Mouse (Mus musculus) regulatory T cell (primary cell): ENCODE data around the gene Sh3bp1.

ENCODE experiments used
- in situ Hi-C: fragments of 300-600 bp; cut with MboI, MseI; formaldehyde crosslinking; loops from one replicate; pipeline ENCODE4 v1.15.1; 2025; ENCODE audit warnings: high pct_unique_total_duplicates

Sh3bp1 gene

DNA sequence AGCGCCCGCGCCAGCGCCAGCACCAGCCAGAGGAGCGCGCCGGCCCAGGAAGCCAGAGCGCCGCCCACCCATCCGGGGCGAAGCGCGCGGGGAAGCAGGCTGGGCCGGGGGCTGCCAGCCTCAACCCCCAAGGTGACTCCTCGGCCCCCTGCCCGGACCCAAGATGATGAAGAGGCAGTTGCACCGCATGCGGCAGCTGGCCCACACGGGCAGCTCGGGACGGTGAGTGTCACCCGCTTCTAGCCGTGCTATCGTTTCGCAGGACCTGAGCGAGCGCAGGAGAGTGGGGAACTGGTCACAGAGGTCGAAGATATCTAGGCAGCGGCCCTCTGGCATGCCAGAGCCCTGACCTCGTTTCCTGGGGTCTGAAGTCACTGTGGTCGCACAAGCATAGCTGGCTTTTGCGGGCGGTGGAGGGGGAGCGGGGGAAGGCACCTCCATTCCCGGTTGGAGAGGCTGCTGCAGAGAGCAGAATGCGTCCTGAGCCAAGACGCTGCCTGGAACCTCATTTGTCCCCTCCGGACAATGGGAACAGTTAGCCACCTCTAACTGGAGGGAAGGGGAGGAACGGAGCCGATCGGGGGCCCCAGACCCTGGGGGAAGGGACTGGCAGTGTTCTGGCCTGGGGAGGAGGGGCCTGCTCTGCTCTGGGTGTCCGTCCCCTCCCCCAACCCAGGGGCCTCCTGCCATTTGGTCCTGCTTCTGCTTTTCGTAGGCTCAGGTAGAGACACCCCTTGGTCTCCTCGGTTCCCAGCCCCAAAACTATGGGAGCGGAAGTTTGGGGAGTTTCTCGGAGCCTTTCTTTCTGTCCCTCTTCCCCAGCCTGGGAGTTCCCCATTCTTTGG is at the start of gene Sh3bp1:
Sh3bp1 (plus strand) TSS at position 29 of the 845 bp plus-strand sequence.
- in situ Hi-C loops: loop anchor here (25.0 kb wide), 1 partner anchor 1113 kb away; no protein-coding TSS in a partner anchor

DNA sequence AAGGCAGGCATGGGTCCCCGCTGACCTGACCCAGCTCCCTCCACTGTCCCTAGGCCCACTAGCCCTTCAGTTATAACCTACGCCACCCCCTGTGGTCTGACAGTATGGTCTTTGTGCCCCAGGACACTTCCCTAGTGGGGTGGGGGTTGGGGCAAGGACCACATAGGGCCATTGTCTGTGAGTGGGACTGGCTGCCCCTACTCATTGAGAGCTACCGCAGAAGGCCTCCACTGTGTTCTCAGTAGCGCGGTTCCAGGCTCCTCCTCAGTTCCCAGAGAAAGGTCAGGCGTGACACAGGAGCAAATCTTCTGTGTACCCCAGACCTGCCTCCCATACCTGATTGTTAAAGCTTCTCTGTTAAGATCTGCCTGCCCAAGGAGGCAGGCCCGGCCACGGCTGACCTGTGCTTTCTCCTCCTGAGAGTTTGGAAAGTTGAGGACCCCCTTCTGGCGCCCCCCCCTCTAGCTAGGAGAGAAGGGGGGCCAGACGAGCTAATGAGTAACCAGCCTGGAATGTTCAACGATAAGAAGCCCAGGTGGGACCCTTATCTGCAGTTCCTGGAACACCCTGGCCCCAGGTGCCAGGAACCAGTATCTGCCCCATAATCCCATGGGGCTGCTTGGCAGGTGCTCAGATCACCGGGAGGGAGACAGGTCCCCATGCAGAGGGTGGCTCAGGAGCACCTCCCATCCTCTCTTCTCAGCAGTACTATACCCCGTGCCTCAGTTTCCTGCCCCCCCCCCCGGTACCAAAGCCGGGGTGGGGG is 49.3 kb upstream of the Sh3bp1 start:
- in situ Hi-C loops: no loop called here

DNA sequence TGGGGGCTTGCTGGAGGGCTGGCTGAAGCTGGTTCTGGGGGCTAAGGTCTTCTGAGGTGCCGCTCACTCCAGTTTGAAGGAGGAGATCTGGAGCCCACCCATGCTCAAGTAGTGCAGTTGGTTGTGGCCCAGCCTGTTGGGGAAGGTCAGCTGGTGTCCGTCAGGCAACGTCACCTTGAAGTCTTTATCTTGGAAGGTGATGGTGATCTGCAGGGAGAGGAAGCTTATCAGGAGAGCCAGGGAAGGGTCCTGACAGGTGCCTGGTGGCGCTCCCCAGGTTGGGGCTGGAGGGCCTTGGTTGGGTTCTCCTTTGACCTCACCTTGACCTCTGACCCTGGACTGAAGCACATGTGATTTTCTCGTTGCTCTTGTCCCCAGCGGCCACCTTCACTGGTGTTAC is 48.6 kb upstream of the Sh3bp1 start:
- in situ Hi-C loops: no loop called here

DNA sequence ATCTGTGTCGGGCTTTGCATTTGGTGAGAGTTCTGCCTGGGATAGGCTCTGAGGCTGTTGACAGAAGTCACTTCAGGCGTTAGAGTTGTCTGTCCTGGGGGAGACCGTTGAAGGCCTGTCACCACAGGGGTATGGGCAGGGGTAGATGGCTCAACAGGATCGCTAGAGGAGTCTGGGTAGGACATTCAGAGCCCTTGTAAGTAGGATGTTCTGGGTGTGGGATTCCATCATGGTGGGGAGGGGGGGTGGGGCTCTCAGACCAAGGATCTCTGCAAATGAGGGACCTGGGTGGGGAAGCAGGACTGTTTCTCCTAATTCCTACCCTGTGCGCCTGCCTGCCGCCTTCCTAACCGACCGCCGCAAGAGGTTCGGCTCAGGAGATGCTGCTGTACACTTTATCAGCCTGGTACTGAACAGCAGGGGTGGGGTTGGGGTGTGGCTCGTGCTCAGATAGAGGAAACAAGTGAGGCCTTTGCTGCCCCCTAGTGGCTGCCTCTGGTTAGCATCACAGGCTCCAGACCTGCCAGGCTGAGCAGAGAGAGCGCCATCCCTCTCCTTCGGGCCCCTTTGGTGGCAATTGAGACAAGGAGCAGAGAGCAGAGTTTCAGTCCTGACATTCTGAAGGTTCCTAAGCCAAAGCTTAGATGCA is 47.9 kb upstream of the Sh3bp1 start:
- in situ Hi-C loops: no loop called here

DNA sequence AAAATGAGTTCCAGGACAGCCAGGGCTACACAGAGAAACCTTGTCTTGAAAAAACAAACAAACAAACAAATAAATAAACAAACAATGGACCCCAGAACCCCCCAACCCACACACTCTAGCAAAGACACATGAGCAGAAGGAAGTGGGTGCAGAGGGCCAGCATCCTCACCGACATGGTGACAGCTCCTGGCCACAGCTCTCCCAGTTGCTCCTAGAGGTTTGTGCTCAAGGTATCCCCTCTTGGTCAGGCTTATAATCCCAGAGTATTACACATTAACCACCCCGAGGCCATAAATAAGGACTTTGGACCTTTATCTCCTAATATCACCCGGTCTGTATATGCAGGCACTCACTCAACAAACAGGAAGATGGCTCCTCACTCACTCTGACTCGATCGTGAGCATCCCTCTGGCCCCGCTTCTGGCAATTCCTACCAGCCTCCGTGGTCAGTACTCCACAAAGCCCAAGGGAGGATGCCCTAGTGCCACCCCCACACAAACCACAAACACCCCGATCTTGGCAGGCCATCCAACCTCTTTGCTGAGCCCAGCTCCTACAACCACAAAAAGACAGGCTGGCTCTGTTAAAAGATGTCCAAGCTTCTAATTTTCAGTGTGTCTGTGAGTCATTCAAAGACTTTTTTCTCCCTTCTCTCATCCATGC is 44.1 kb upstream of the Sh3bp1 start, which contains the start of gene Lgals2:
Lgals2 (minus strand) TSS at position 227 of the 663 bp plus-strand sequence.
- in situ Hi-C loops: no loop called here

DNA sequence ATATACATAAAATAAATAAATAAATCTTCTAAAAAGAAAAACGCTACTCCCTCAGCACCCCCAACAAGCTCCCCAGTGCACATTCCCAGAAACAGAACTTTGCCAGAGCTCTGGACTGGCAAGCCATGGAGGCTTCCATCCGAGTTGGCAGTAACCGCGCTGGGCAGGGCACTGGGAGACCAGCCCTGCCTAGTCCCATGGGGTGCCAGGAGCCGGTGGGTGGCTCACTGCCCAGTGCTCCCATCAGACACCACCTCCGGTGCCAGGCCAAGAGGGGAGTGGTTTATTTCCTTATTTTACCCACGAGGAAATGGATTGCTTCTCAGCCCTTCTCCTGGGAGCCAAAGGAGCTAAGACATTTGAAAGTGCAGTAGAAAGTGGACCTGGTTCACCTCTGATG is 42.6 kb upstream of the Sh3bp1 start:
- in situ Hi-C loops: no loop called here

DNA sequence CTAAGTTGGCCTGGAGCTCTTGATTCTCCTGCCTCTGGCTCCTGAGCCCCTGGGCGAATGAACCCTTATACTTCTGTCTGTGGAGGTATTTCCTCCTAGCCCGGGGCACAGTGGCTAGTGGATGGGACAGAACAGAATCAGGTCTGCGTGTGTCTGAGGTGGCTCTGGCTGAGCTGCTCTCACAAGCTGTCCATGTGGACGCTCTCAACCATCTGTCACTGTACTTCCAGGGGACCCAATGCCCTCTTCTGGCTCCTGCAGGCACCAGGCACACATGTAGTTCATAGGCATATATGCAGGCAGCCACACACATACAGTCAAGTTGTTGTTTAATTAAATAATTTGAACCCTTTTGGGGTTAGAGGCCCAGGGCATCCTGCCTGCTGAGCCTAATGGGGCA is 40.3 kb upstream of the Sh3bp1 start:
- in situ Hi-C loops: no loop called here

DNA sequence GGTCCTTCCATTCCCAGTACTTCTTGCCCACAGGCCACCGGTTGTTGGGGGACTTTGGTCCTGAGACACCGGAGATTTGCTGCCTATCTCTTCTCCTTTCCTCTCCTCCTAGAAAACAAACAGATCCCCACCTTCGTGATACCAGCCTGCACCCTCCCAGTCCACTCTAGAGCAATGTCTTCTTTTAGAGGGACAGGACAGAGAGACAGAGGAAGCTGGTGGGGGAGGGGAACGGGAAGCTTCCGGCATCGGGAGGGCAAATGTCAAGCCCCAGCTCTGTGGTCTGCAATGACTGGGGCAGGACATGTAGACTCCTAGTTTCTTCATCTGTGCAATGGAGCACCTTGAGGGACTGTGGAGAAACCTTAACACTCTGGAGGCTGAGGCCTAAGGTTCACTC is 39.9 kb upstream of the Sh3bp1 start:
- in situ Hi-C loops: no loop called here

DNA sequence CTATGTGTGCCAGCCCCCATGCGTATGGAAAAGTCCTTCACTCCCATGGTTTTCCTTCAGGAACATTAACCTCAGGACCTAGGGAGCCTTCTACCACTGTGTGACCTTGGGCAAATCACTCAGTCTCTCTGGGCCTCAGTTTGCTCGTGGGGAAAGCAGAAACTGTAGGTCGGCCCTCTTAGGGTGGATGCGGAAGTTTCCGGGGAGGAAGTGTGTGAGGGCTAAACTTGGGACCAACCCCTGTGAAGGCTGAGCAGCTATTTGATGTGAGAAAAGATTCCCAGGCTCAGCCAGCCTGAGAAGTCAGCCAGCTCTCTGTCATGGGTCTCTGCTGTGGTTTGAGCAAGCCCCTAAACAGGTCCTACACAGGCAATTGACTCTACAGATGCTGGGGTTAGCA is 37.3 kb upstream of the Sh3bp1 start:
- in situ Hi-C loops: no loop called here

DNA sequence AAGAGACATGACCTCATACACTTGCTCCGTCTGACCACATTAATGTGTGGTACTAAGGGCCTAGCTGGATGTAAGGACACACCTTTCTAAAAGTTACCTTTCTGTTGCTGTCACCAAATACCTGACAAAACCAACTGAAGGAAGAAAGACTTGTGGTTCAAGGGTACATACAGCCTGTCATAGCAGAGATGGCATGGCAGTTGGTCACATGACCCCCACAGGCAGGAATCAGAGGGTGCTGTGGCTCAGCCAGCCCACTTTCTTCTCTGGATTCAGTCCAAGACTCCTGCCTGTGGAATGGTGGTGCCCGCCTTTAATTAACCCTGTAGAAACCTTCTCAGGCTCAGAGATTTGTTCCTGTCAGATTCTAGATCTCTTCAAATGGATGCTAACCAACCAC is 36.4 kb upstream of the Sh3bp1 start:
- in situ Hi-C loops: no loop called here

DNA sequence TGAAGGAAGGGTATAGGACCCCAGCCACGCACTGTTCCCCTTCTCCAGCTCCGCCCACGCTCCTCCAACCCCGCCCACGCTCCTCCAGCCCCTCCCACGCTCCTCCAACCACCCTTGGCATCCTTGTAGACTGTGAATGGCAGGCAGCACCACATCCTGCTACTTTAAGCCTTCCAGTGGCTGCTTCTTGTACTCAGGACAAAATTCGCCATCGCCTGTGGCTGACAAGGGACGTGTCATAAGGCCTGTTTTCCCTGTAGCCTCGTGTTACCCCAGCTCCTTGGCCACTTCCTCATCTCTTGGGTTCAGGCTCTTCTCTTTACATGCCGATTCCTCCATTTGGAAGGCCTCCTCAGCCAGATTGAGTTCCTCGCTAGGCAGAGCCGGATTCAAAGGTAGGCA is 35.7 kb upstream of the Sh3bp1 start:
- in situ Hi-C loops: no loop called here

DNA sequence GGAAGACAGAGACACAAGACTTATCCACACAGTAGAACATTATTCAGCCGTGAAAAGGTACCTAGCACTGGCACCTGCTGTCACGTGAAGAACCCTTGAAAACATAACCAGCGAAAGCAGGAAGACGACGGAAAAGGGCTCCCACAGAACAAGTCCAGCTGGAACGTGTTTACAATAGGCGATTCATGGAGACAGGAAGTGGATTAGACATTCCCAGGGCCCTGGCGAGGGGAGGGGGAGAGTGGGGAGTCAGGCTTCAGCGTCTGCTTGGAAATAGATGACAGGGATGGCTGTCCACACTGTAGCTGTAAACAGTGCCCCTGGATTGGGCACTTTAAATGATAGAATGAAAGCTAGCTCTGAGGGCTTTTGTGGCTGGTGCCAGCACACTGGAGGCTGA is 31.2 kb upstream of the Sh3bp1 start:
- in situ Hi-C loops: no loop called here

DNA sequence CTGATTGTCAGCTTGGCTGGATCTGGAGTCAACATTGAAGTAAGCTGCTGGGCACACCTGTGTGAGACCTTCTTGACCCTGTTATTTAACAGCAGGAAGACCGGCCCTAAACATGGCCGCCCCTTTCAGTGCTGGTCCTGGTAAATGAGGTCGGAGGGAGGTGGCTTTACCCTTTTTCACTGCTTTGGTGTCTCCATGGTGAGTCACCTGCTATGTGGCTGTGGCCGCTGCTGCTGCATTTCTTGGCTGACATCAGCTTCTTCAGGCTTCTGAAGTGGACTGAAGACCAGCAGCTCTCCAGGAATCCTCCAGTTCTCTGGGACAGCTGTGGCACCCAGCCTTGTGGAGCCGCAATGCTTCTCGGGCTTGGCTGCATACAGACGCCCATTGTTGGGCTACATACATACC is 30.7 kb upstream of the Sh3bp1 start:
- in situ Hi-C loops: no loop called here

DNA sequence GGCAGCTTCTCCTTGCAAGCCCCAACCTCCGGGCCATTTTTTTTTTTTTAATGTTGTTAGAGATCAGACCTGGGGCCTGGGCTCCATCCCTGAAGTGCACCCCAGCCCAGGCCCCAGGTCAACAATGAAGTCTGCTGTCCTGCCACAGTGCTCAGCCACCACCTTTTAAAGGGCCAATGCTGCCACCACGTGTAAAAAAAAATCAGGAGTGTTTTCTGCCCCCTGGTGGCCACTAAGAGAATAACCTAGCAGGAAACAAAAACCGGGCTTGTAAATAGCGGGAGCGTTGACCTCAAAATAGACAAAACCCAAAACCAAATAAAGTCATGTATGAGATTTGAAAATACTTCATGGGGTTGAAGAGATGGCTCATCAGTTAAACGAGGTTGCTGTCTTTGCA is 29.8 kb upstream of the Sh3bp1 start:
- in situ Hi-C loops: no loop called here

DNA sequence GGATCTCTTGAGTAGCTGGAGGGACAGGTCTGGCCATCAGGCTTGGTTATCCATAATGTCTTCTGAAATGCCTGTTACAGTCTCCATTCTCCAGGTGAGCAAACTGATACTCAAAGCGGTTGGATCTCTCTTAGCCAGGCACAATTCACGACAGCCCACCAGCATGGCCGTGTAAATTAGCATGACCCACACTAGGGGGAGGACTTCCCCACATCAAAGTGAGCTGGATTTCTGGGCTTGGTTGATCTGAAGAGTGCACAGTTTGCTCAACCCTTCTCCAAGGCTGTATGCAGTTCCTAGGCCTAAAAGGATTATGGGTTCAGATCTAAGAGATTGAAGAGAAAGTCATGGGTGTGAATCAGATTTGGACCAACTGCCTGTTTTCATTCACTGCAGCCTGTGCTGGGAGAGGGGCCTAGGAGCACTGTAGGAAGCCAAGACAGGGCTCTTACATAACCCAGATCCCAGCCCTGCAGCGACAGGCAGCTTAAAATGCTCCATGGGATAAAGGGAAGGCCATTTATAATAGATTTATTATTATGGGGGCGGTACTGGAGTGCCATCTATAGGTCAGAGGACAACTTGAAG is 27.5 kb upstream of the Sh3bp1 start:
- in situ Hi-C loops: no loop called here

DNA sequence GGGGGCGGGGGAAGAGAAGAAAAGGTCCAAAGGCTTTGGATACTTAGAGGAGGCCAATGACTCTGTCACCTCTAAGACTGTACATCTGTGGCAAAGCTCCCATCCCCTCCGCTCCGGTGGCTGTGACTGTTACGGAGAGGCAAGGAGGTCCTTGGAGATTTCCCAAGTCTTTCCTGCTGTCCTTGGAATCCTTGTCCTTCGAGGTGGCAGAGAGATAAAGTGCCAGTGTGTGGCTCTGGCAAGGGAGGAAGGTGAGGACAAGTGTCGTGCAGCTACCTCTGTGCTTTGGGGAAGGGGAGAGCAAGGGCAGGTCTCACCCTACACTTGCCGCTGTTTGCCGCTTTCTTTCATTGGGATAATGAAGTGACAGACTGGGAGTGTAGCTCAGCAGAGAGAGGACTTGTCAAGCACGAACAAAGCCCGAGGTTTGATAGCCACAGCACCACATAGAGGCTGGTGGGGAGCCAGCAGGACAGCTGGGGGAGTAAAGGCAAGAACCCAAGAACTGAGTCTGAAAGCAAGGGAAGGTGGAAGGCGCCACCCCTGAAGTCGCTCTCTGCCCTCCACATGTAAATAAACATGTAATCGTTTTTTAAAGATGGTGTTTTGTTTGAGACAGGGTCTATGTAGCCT is 25.6 kb upstream of the Sh3bp1 start:
- in situ Hi-C loops: no loop called here

DNA sequence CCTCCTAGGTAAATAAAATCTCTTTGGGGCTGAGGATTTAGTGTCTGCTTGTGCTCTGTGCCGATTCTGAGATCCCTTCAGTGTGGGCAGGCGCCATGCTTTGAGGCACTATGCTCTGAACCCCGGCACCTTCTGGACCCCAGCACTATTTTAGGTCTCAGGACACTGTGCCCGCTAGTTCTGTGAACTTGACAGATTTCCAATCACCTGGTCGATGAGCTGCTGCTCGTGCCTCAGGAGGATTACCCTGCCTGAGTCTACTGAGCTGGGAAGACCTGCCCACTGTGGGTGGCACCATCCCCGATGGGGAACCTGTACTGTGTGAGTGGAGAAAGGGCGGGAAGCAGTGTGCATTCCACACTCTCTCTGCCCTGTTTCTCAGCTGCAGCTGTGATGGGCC is 24.6 kb upstream of the Sh3bp1 start:
- in situ Hi-C loops: loop anchor here (25.0 kb wide), 1 partner anchor 1088 kb away; no protein-coding TSS in a partner anchor

DNA sequence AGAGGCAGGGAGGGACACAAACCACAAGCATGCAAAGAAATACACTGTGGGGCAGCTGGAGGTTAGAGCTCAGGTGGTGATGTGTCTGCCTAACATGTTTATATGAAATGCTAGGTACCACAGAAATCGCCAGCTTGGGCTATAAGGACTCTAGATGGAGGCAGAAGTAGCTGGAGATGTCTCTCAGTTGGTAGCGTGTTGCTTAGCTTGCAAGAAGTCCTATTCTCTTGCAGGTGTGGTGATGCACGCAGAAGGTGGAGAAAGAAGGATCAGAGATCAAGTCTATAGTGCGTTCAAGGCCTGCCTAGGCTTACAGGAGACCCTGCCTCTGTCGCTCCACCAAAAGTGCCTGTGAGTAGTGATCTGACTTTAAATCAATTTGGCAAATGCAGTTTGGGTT is 24.0 kb upstream of the Sh3bp1 start:
- in situ Hi-C loops: loop anchor here (25.0 kb wide), 1 partner anchor 1088 kb away; no protein-coding TSS in a partner anchor

DNA sequence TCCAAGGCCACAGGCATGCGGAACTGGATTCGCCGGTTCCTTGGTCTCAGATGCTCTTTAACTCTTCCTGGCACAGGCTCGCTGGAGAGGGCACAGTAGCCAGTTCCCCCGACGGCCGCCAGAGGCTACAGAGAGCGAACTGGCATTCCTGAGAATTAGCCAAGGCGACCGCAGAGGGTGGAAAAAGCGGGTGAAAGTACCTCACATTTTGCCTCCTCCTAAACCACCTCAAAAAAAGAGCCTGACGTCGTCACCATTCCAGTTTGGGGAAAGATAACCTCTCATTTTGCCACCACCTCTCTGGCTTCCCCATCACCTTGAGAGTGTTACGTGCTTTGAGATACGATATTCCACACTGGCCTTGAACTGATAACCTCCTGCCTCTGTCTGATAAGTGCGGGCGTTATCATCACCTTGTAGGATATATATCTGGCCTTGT is 23.3 kb upstream of the Sh3bp1 start:
- in situ Hi-C loops: loop anchor here (25.0 kb wide), 1 partner anchor 1089 kb away; no protein-coding TSS in a partner anchor

DNA sequence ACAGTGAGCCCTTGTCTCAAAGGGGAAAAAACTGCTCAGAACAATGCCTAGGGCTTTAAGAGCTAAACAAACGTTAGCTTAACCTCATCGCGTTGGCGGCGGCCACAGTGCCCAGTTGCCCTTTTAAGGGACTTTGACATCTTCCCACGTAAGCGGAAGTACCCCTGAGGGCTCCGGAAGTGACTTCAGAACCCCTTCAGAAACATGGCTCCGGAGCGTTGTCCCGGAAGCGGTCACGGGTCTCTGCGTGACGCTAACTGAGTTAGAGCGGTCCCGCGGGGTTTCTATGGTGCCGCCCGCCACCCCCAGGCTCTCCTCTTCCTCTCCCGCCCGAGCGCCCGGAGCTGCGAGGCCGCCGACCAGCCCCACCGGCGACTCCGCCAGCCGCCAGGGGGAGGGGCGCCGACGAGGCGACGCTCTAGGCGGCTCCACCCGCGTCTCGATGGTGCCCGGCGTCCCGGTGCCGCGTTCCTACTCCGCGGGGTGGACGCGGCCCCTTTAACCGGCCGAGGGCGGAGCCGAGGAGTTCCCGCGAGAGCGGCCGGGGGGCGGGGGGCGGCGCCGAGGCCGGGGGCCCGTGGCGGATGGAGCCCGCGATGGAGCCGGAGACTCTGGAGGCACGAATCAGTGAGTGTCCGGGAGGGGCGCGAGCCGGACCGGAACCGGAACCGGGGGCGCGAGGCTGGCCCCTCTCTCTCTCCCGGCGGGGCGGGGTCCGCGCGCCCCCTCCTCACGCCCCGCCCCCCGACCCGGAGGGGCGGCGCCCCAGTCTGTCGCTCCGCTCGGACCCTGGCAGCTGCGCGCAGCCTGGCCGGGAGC is 22.4 kb upstream of the Sh3bp1 start, which contains the start of gene Gga1:
Gga1 (plus strand) TSS at position 200 of the 819 bp plus-strand sequence.
- in situ Hi-C loops: loop anchor here (25.0 kb wide), 1 partner anchor 1090 kb away; no protein-coding TSS in a partner anchor
